Mouse (Mus musculus) forebrain, embryonic 16.5 days (tissue): Measurements from ENCODE around the gene Mfng. TPM values are rescaled to one million over a fixed set of nuclear protein-coding genes. Genes with fewer than 3 reads are reported as not detected.

Experiments
- ATAC-seq: fragments of 200-750 bp; cut with Nextera tagmentation; 2 replicates; pipeline ENCODE4 v1.8.0; 2017; ENCODE audit warnings: mild to moderate bottlenecking, moderate library complexity
- H3K27ac ChIP-seq: fragments of 300-500 bp; sonication (generic); 2 replicates; pipeline ENCODE4 v1.5.1; 2014; ENCODE audit warnings: low read length, control low read depth
- H3K27me3 ChIP-seq: fragments of 300-500 bp; sonication (generic); replicated peaks from 2 replicates; pipeline ENCODE4 v1.6.1; 2014; ENCODE audit warnings: low read length; ENCODE audit not compliant: control insufficient read depth, insufficient read depth
- H3K36me3 ChIP-seq: fragments of 300-500 bp; sonication (generic); 2 replicates; pipeline ENCODE4 v1.6.1; 2014; ENCODE audit not compliant: control insufficient read depth, insufficient read depth
- H3K4me1 ChIP-seq: fragments of 300-500 bp; sonication (generic); replicated peaks from 2 replicates; pipeline ENCODE4 v1.6.1; 2014; ENCODE audit warnings: low read length; ENCODE audit not compliant: control insufficient read depth, insufficient read depth
- H3K4me2 ChIP-seq: fragments of 300-500 bp; sonication (generic); 2 replicates; pipeline ENCODE4 v1.6.1; 2014; ENCODE audit warnings: mild to moderate bottlenecking, low read length, control low read depth
- H3K4me3 ChIP-seq: fragments of 300-500 bp; sonication (generic); replicated peaks from 2 replicates; pipeline ENCODE4 v1.5.1; 2014; ENCODE audit warnings: mild to moderate bottlenecking, low read length, control low read depth
- H3K9ac ChIP-seq: fragments of 300-500 bp; sonication (generic); replicated peaks from 2 replicates; pipeline ENCODE4 v1.6.1; 2014; ENCODE audit warnings: low read depth, low read length, control low read depth
- H3K9me3 ChIP-seq: fragments of 300-500 bp; sonication (generic); 2 replicates; pipeline ENCODE4 v1.6.1; 2016; ENCODE audit warnings: low read length; ENCODE audit not compliant: control insufficient read depth
- WGBS: fragments of 180-500 bp; shearing (Covaris S2); extraction: QIAGEN DNeasy Blood & Tissue Kit; methylation state at CpG from one replicate; pipeline ENCODE4 v1.1.7; 2014; 5-methylcytosine and 5-hydroxymethylcytosine counted together
- polyA plus RNA-seq: library from polyadenylated mRNA; unstranded; fragments of >200 nt; fragmentation: Nextera tagmentation; extraction: Ambion mirVana; gene quantifications from 2 replicates; pipeline ENCODE4 v1.2.1, GENCODE M21; 2015

Gene Mfng
- polyA plus RNA-seq, 1 experiment from 2014 or later, result 58.1 TPM

DNA sequence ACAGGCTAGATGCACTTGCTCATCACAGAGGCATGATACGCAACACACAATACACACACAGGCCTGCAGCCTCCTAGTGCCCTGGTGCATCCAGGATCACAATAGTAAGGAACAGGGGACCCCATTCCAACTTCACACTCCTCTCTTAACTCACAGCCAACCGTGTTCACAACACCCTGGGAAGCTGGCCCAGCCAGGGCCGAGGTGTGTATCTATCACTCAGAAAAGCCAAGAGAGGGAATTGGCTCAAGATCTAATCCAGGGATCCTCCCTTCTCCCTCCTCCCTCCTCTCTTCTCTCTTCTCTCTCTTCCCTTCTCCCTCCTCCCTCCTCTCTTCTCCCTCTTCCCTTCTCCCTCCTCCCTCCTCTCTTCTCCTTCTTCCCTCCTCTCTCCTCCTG lies 37.1 kb downstream of the Mfng start:
- peak overlapping the region; percentile 96 for H3K27ac ChIP-seq
- no peak overlapping the region for H3K4me3 ChIP-seq
- 33% methylated on average over 3 of the region's 3 CpGs for WGBS
- H3K9me3 ChIP-seq, result no peaks in the 10 kb centered on the region
- H3K4me1 ChIP-seq, result peaks cover 33% of the 10 kb centered on the region
- peak overlapping the region; percentile 25 for H3K4me2 ChIP-seq
- ATAC-seq, result peak; percentile 54
- H3K36me3 ChIP-seq, result no peaks in the 10 kb centered on the region
- no peaks in the 10 kb centered on the region for H3K27me3 ChIP-seq
- H3K9ac ChIP-seq, result peak overlapping the region; percentile 50; the same call in 1 of the 2 replicates

DNA sequence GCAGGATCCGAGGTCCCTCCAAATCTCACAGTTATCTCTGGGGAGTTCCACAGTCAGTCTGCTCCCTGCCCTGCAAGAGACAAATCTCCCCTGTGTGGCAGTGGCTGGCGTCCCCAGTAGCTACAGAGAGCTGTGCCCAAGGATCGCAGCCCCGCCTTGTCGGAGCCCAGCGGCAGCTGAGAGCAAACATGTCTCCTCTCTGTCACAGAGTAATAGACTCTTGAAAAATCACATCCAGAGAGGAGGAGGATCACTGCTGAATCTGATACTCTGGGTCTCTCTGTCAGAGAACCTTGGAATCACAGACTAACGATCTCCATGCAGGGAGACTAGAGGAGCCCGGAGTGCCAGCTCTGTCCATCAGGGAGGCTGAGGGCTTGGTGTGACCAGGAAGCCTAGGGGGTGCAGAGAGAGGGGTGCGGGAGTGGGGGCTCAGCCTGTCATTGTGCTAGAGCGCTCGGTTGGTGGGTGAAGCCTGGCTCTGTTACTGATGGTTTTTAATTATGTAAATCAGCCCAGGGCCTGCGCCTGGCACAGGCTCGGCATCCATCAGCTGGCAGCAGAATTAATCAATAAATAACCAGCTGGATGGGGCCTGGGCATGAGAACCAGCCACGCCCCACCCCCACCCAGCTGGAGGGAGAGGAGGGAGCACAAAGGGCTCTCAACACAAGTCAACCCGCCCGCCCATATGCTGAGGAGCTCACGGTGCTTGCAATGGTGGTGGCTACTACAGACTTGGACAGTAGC lies 37.7 kb downstream of the Mfng start:
- peak; percentile 92 for ATAC-seq
- H3K9ac ChIP-seq, result peak overlapping the region; percentile 38
- peak overlapping the region; percentile 96 for H3K27ac ChIP-seq
- H3K36me3 ChIP-seq, result no peaks in the 10 kb centered on the region
- H3K9me3 ChIP-seq, result no peaks in the 10 kb centered on the region
- no peaks in the 10 kb centered on the region for H3K27me3 ChIP-seq
- H3K4me2 ChIP-seq, result peak overlapping the region; percentile 25
- H3K4me3 ChIP-seq, result no peak overlapping the region
- H3K4me1 ChIP-seq, result peaks cover 33% of the 10 kb centered on the region
- WGBS, result 8% methylated on average over 17 of the region's 17 CpGs

DNA sequence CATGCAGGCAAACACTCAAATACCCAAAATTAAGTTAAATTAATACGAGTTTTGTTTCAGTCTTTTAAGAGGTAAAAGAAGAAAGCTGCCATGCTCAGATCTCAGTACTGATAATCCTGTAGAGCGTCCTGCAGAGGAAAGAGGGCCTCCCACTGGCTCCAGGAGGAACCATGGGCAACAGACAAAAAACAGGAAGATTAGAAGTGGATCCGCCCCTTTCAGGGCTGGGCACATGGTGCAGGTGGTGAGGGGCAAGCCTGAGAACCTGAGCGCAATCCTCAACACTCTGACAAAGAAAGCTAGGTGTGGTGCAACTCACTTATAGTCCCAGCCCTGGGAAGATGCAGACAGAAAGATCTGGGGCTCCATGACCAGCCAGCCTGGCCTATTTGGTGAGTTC lies 41.4 kb downstream of the Mfng start:
- no peak overlapping the region for H3K4me2 ChIP-seq
- H3K9me3 ChIP-seq, result no peaks in the 10 kb centered on the region
- H3K36me3 ChIP-seq, result no peaks in the 10 kb centered on the region
- H3K9ac ChIP-seq, result no peak overlapping the region
- H3K27me3 ChIP-seq, result no peaks in the 10 kb centered on the region
- no peak overlapping the region for H3K4me3 ChIP-seq
- no peak for ATAC-seq
- H3K4me1 ChIP-seq, result peaks cover 24% of the 10 kb centered on the region
- H3K27ac ChIP-seq, result no peak overlapping the region
- WGBS, result 46% methylated on average over 4 of the region's 4 CpGs

DNA sequence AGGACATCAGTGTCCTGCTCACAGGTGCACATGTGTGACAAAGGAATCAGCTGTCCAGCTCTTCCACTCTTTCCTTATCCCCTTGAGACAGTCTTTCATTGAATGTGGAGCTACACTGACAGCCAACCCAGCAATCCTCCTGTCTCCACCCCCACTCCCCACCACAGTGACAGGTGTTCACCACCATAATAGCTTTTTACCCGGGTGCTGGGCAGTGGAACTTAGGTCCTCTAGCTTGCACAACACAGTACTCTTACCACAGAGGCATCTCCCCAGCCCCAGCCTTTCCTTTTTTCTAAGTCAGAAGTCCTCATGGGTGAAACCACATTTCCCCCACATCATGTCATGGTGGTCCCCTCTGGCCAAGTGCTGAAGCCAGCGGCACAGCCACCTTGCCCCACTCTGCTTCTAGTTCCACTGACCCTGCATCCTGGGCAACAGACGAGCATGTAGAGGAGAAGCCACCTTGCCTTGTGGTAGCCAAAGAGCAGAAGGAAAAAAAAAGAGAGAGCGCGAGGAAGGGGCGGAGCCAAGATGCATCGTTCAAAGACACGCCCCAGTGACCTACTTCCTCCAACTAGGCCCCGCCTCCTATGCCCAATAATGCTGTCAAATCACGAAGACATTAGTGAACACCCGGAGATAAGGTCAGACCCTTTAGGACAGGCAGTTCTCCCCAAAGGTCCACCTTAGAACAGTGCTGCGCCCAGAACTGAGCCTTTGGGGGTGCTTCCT lies 42.8 kb downstream of the Mfng start:
- Histone ChIP-seq H3K27ac (no peak overlapping the region), H3K9ac (no peak overlapping the region), H3K9me3 (no peaks in the 10 kb centered on the region), H3K27me3 (no peaks in the 10 kb centered on the region), H3K36me3 (no peaks in the 10 kb centered on the region), H3K4me3 (no peak overlapping the region), H3K4me1 (peaks cover 11% of the 10 kb centered on the region), H3K4me2 (no peak overlapping the region)
- ATAC-seq, result no peak
- 93% methylated on average over 12 of the region's 12 CpGs for WGBS

DNA sequence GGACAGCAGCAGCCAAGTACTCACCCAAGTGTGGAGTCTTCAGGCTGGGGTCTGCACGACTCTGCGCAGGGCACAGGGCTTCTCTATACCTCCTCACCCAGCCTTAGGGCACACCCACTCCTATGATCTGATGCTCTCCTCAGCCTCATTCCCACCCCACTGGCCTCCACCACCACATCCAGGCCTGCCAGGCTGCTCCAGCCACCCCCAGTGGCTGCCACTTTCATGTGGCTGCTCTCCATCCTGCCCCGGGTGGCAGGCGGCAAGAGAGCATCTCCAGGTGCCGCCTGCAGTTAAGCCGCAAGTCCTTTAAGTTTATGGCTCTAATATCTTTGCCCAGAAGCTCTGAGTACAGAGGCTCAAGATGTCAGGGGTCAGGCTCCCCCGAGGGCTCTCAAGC lies 46.6 kb downstream of the Mfng start:
- no peaks in the 10 kb centered on the region for H3K27me3 ChIP-seq
- H3K9ac ChIP-seq, result no peak overlapping the region
- H3K4me2 ChIP-seq, result no peak overlapping the region
- H3K4me1 ChIP-seq, result no peaks in the 10 kb centered on the region
- no peak overlapping the region for H3K27ac ChIP-seq
- no peak overlapping the region for H3K4me3 ChIP-seq
- ATAC-seq, result no peak
- no peaks in the 10 kb centered on the region for H3K9me3 ChIP-seq
- whole genome bisulfite sequencing, result 66% methylated on average over 7 of the region's 7 CpGs
- H3K36me3 ChIP-seq, result no peaks in the 10 kb centered on the region

DNA sequence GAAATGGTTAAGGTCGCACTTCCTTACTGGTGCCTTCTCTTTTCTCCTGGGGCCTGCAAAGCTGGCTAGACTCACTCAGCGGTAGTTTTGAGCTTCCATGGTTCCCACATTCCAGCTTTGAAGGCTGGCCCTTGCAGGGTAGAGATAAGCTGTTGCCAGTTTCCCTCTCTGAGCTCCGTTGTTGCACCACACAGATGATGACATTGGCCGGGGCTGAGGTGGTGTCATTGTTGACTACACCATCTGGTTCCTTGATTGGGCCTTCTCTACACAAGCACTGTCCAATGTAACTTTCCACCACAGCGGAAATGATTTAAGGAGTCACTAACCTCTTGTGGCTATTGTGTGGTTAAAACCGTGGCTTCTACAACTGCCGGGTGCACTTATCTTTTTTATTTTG lies 52.7 kb downstream of the Mfng start:
- Histone ChIP-seq H3K36me3 (no peaks in the 10 kb centered on the region), H3K27me3 (peaks cover 12% of the 10 kb centered on the region; the same call in 1 of the 2 replicates)
- WGBS, result 75% methylated on average over 7 of the region's 7 CpGs

DNA sequence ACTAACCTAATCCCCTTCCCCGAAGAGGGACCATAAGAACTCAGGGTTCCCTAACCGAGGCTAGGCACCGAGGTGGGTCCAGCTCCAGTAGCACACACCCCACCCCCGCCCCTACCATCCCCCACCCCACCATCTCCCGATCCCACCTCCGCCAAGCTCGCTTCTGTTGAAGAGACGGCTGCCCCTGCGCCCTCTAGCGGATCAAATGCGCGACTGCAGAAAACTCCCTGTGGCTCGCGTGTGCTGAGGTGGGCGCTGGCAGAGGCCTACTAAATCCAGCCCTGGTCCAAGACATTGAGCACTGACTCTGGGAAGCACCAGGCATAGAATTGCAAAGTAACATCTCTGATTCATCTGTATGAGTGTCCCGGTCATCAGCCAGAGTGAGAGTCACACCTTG lies 53.2 kb downstream of the Mfng start:
- H3K4me2 ChIP-seq, result peak overlapping the region; percentile 32
- no peak overlapping the region for H3K27ac ChIP-seq
- ATAC-seq, result 0 out of 2 replicates have a peak, but pooled peaks have one; percentile 24
- no peak overlapping the region for H3K9ac ChIP-seq
- peaks cover 12% of the 10 kb centered on the region; the same call in 1 of the 2 replicates for H3K27me3 ChIP-seq
- H3K9me3 ChIP-seq, result no peaks in the 10 kb centered on the region
- peaks cover 33% of the 10 kb centered on the region for H3K4me1 ChIP-seq
- H3K36me3 ChIP-seq, result no peaks in the 10 kb centered on the region
- no peak overlapping the region for H3K4me3 ChIP-seq
- WGBS, result 2% methylated on average over 16 of the region's 16 CpGs

More for the DNA sequence above, 52.7 kb downstream of the Mfng start:
- Histone ChIP-seq H3K4me3 (no peak overlapping the region), H3K9me3 (no peaks in the 10 kb centered on the region), H3K9ac (no peak overlapping the region), H3K4me2 (no peak overlapping the region), H3K27ac (no peak overlapping the region), H3K4me1 (peaks cover 33% of the 10 kb centered on the region)
- no peak for ATAC-seq

DNA sequence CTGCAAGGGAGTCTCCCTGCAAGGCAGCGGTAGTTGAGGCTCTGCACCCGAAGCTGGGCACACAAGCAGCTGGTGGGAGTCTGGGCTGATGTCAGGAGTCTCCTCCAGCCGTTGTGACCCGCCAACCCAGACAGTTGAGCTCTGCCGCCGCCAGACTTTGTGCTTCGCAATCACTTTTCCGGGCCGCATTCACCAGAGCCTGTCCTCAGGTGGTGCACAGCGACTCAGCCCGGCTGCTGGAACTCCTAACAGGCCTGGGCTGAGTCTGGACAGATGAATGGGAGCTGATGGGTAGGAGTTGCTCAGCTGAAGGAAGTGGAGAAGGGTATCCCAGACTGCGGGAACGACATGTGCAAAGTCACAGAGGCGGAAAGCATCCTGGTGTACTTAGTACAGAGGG lies 53.9 kb downstream of the Mfng start:
- Histone ChIP-seq H3K4me1 (peaks cover 33% of the 10 kb centered on the region), H3K27ac (no peak overlapping the region), H3K9ac (no peak overlapping the region), H3K27me3 (peaks cover 12% of the 10 kb centered on the region; the same call in 1 of the 2 replicates), H3K9me3 (no peaks in the 10 kb centered on the region), H3K4me3 (no peak overlapping the region; the same call in 1 of the 2 replicates), H3K36me3 (no peaks in the 10 kb centered on the region), H3K4me2 (peak overlapping the region; percentile 89; the same call in 1 of the 2 replicates)
- 8% methylated on average over 14 of the region's 14 CpGs for WGBS
- ATAC-seq, result peak; percentile 16; the same call in 1 of the 2 replicates
